Mouse (Mus musculus): ENCODE data around the gene Haao. TPM values are rescaled to one million over a fixed set of nuclear protein-coding genes. Genes with fewer than 3 reads are reported as not detected.

Gene Haao
- polyA plus RNA-seq, 1 experiment, result not detected

- H3K4me2 ChIP-seq (ENCODE audit: low read depth), result no peak overlapping the region
- no peaks in the 10 kb centered on the region for H3K79me2 ChIP-seq (ENCODE audit: control insufficient read depth, insufficient read depth)
- TF ChIP-seq REST (IDR thresholded peaks at IDR 0.05; ENCODE audit: insufficient read depth, insufficient read length) (no peak), POLR2AphosphoS2 (IDR thresholded peaks at IDR 0.05; ENCODE audit: insufficient read length, low read depth) (no peak), MAX (IDR thresholded peaks at IDR 0.05; ENCODE audit: low read depth) (no peak), E2F4 (IDR thresholded peaks at IDR 0.05; ENCODE audit: insufficient read depth) (no peak), SRF (IDR thresholded peaks at IDR 0.05; ENCODE audit: control insufficient read depth, insufficient read length, low read depth) (no peak), TCF12 (IDR thresholded peaks at IDR 0.05; ENCODE audit: insufficient read depth, poor library complexity, severe bottlenecking) (no peak)
- no peak overlapping the region for H3K4me3 ChIP-seq
- no peaks in the 10 kb centered on the region for H3K27me3 ChIP-seq (ENCODE audit: control insufficient read depth, insufficient read depth, insufficient read length)
- H3K36me3 ChIP-seq (ENCODE audit: control insufficient read depth, insufficient read depth), result no peaks in the 10 kb centered on the region
- H3ac ChIP-seq (ENCODE audit: control insufficient read depth, insufficient read length), result no peak overlapping the region
Observed at GRCm38 (mm10) chr17:83807345-83807744, 40.4 kb downstream of the Haao start.

- no peaks in the 10 kb centered on the region for H3K79me2 ChIP-seq (ENCODE audit: control insufficient read depth, insufficient read depth)
- no peaks in the 10 kb centered on the region for H3K27me3 ChIP-seq (ENCODE audit: control insufficient read depth, insufficient read depth, insufficient read length)
- H3K36me3 ChIP-seq (ENCODE audit: control insufficient read depth, insufficient read depth), result no peaks in the 10 kb centered on the region
- TF ChIP-seq MYOG (IDR thresholded peaks at IDR 0.05; ENCODE audit: control insufficient read depth in 1 of 3, insufficient read depth in 1 of 3, insufficient read length in 2 of 3, low read depth in 2 of 3) (no peak), POLR2A (IDR thresholded peaks at IDR 0.05; ENCODE audit: insufficient read length, low read depth) (no peak), POLR2AphosphoS2 (IDR thresholded peaks at IDR 0.05; ENCODE audit: insufficient read length, low read depth) (no peak), USF1 (IDR thresholded peaks at IDR 0.05; ENCODE audit: low read depth) (no peak), REST (IDR thresholded peaks at IDR 0.05; ENCODE audit: insufficient read depth, insufficient read length) (no peak), TCF12 (IDR thresholded peaks at IDR 0.05; ENCODE audit: insufficient read depth, poor library complexity, severe bottlenecking) (no peak), E2F4 (IDR thresholded peaks at IDR 0.05; ENCODE audit: insufficient read depth) (no peak), SRF (IDR thresholded peaks at IDR 0.05; ENCODE audit: control insufficient read depth, insufficient read length, low read depth) (no peak), MYOD1 (IDR thresholded peaks at IDR 0.05; ENCODE audit: control insufficient read depth in 1 of 3, insufficient read length in 2 of 3, low read depth in 2 of 3) (no peak), MAX (IDR thresholded peaks at IDR 0.05; ENCODE audit: low read depth) (no peak)
- H3K4me2 ChIP-seq (ENCODE audit: low read depth), result no peak overlapping the region
- no peak overlapping the region for H3ac ChIP-seq (ENCODE audit: control insufficient read depth, insufficient read length)
- no peak overlapping the region for H3K4me3 ChIP-seq
Observed at GRCm38 (mm10) chr17:83805078-83805477, 42.7 kb downstream of the Haao start.

- H3K79me2 ChIP-seq (ENCODE audit: control insufficient read depth, insufficient read depth), result no peaks in the 10 kb centered on the region
- no peak overlapping the region for H3ac ChIP-seq (ENCODE audit: control insufficient read depth, insufficient read length)
- no peak overlapping the region for H3K4me3 ChIP-seq
- no peak overlapping the region for H3K4me2 ChIP-seq (ENCODE audit: low read depth)
- no peaks in the 10 kb centered on the region for H3K36me3 ChIP-seq (ENCODE audit: control insufficient read depth, insufficient read depth)
- no peaks in the 10 kb centered on the region for H3K27me3 ChIP-seq (ENCODE audit: control insufficient read depth, insufficient read depth, insufficient read length)
- TF ChIP-seq E2F4 (IDR thresholded peaks at IDR 0.05; ENCODE audit: insufficient read depth) (no peak), SRF (IDR thresholded peaks at IDR 0.05; ENCODE audit: control insufficient read depth, insufficient read length, low read depth) (no peak)
Observed at GRCm38 (mm10) chr17:83803987-83804386, 43.8 kb downstream of the Haao start.

GRCm38 (mm10) chr17:83799506-83800050 lies 48.2 kb downstream of the Haao start:
- no peak for TF ChIP-seq MYOD1 (IDR thresholded peaks at IDR 0.05; ENCODE audit: control insufficient read depth in 1 of 3, insufficient read length in 2 of 3, low read depth in 2 of 3)
- no peak for TF ChIP-seq SRF (IDR thresholded peaks at IDR 0.05; ENCODE audit: control insufficient read depth, insufficient read length, low read depth)
- TF ChIP-seq POLR2A (IDR thresholded peaks at IDR 0.05; ENCODE audit: insufficient read length, low read depth), result no peak
- TF ChIP-seq MAX (IDR thresholded peaks at IDR 0.05; ENCODE audit: low read depth), result no peak
- no peak for TF ChIP-seq TCF3 (IDR thresholded peaks at IDR 0.05; ENCODE audit: insufficient read length, low read depth)
- TF ChIP-seq E2F4 (IDR thresholded peaks at IDR 0.05; ENCODE audit: insufficient read depth), result no peak
- TF ChIP-seq USF1 (IDR thresholded peaks at IDR 0.05; ENCODE audit: low read depth), result no peak
- no peak for TF ChIP-seq MYOG (IDR thresholded peaks at IDR 0.05; ENCODE audit: control insufficient read depth in 1 of 3, insufficient read depth in 1 of 3, insufficient read length in 2 of 3, low read depth in 2 of 3)
- TF ChIP-seq REST (IDR thresholded peaks at IDR 0.05; ENCODE audit: insufficient read depth, insufficient read length), result no peak
- TF ChIP-seq CEBPB (IDR thresholded peaks at IDR 0.05; ENCODE audit: insufficient read depth, poor library complexity, severe bottlenecking), result no peak
- no peak for TF ChIP-seq POLR2AphosphoS2 (IDR thresholded peaks at IDR 0.05; ENCODE audit: insufficient read length, low read depth)
- TF ChIP-seq TCF12 (IDR thresholded peaks at IDR 0.05; ENCODE audit: insufficient read depth, poor library complexity, severe bottlenecking), result no peak
- Histone ChIP-seq H3K4me3 (no peak overlapping the region), H3ac (ENCODE audit: control insufficient read depth, insufficient read length) (no peak overlapping the region), H3K79me2 (ENCODE audit: control insufficient read depth, insufficient read depth) (no peaks in the 10 kb centered on the region), H3K4me2 (ENCODE audit: low read depth) (no peak overlapping the region), H3K36me3 (ENCODE audit: control insufficient read depth, insufficient read depth) (no peaks in the 10 kb centered on the region), H3K27me3 (ENCODE audit: control insufficient read depth, insufficient read depth, insufficient read length) (no peaks in the 10 kb centered on the region)

GRCm38 (mm10) chr17:83795121-83795520 lies 52.6 kb downstream of the Haao start:
- no peak overlapping the region for H3K4me2 ChIP-seq (ENCODE audit: low read depth)

More at GRCm38 (mm10) chr17:83795121-83795520, 52.6 kb downstream of the Haao start:
- no peak for TF ChIP-seq REST (IDR thresholded peaks at IDR 0.05; ENCODE audit: insufficient read depth, insufficient read length)
- TF ChIP-seq TCF12 (IDR thresholded peaks at IDR 0.05; ENCODE audit: insufficient read depth, poor library complexity, severe bottlenecking), result no peak
- no peak for TF ChIP-seq SRF (IDR thresholded peaks at IDR 0.05; ENCODE audit: control insufficient read depth, insufficient read length, low read depth)
- no peak for TF ChIP-seq TCF3 (IDR thresholded peaks at IDR 0.05; ENCODE audit: insufficient read length, low read depth)
- TF ChIP-seq USF1 (IDR thresholded peaks at IDR 0.05; ENCODE audit: low read depth), result no peak
- TF ChIP-seq POLR2AphosphoS2 (IDR thresholded peaks at IDR 0.05; ENCODE audit: insufficient read length, low read depth), result no peak
- Histone ChIP-seq H3K79me2 (ENCODE audit: control insufficient read depth, insufficient read depth) (no peaks in the 10 kb centered on the region), H3K36me3 (ENCODE audit: control insufficient read depth, insufficient read depth) (no peaks in the 10 kb centered on the region), H3K4me3 (no peak overlapping the region), H3K27me3 (ENCODE audit: control insufficient read depth, insufficient read depth, insufficient read length) (no peaks in the 10 kb centered on the region), H3ac (ENCODE audit: control insufficient read depth, insufficient read length) (no peak overlapping the region)
